Mouse (Mus musculus) liver (tissue): ENCODE results near the gene Htr2b.

Experiments used
- DNase-seq: peaks from one replicate; pipeline ENCODE4 v3.0.0-alpha.2; 2020; ENCODE audit warnings: mixed read lengths

Gene Htr2b

GRCm38 (mm10) chr1:86111779-86112178 is at the start of gene Htr2b:
Htr2b (minus strand) TSS chr1:86111970.
- DNase-seq: peak; percentile 15

- peak; percentile 71 for DNase-seq
Measured at GRCm38 (mm10) chr1:86161061-86161460, 49.3 kb upstream of the Htr2b start.

GRCm38 (mm10) chr1:86160479-86160878 is 48.7 kb upstream of the Htr2b start:
- DNase-seq: peak; percentile 78

GRCm38 (mm10) chr1:86160059-86160458 is 48.3 kb upstream of the Htr2b start:
- no peak for DNase-seq

GRCm38 (mm10) chr1:86156595-86156994 is 44.8 kb upstream of the Htr2b start:
- no peak for DNase-seq

GRCm38 (mm10) chr1:86156075-86156474 is 44.3 kb upstream of the Htr2b start:
- DNase-seq: no peak

- no peak for DNase-seq
Measured at GRCm38 (mm10) chr1:86154824-86155164, 43.0 kb upstream of the Htr2b start.

- peak; percentile 96 for DNase-seq
Measured at GRCm38 (mm10) chr1:86154133-86154823, 42.5 kb upstream of the Htr2b start, which contains the start of gene Armc9. Armc9 (plus strand) TSS chr1:86154780.

- DNase-seq: peak; percentile 52
Measured at GRCm38 (mm10) chr1:86152618-86153017, 40.8 kb upstream of the Htr2b start.

- DNase-seq: no peak
Measured at GRCm38 (mm10) chr1:86151376-86151775, 39.6 kb upstream of the Htr2b start.

GRCm38 (mm10) chr1:86150929-86151328 is 39.2 kb upstream of the Htr2b start:
- no peak for DNase-seq

GRCm38 (mm10) chr1:86148161-86148560 is 36.4 kb upstream of the Htr2b start:
- DNase-seq: no peak

GRCm38 (mm10) chr1:86147557-86147956 is 35.8 kb upstream of the Htr2b start:
- DNase-seq: no peak

- DNase-seq: no peak
Measured at GRCm38 (mm10) chr1:86146293-86146692, 34.5 kb upstream of the Htr2b start.

GRCm38 (mm10) chr1:86144001-86144944 is 32.5 kb upstream of the Htr2b start:
- DNase-seq: no peak

- no peak for DNase-seq
Measured at GRCm38 (mm10) chr1:86143165-86143564, 31.4 kb upstream of the Htr2b start.

- DNase-seq: no peak
Measured at GRCm38 (mm10) chr1:86141081-86141480, 29.3 kb upstream of the Htr2b start.

GRCm38 (mm10) chr1:86135315-86135714 is 23.5 kb upstream of the Htr2b start:
- no peak for DNase-seq

- DNase-seq: no peak
Measured at GRCm38 (mm10) chr1:86133337-86133736, 21.6 kb upstream of the Htr2b start, which contains the start of gene Gm21972. Gm21972 (plus strand) TSS chr1:86133637.

- DNase-seq: no peak
Measured at GRCm38 (mm10) chr1:86126036-86126435, 14.3 kb upstream of the Htr2b start.

- DNase-seq: no peak
Measured at GRCm38 (mm10) chr1:86119549-86119948, 7.8 kb upstream of the Htr2b start.

GRCm38 (mm10) chr1:86114141-86114540 is 2.4 kb upstream of the Htr2b start:
- no peak for DNase-seq

GRCm38 (mm10) chr1:86105054-86105453 is 6.7 kb downstream of the Htr2b start:
- DNase-seq: no peak

GRCm38 (mm10) chr1:86094413-86094812 is 17.4 kb downstream of the Htr2b start:
- no peak for DNase-seq
